Mouse (Mus musculus): ENCODE results near the gene D11Wsu47e.

DNA sequence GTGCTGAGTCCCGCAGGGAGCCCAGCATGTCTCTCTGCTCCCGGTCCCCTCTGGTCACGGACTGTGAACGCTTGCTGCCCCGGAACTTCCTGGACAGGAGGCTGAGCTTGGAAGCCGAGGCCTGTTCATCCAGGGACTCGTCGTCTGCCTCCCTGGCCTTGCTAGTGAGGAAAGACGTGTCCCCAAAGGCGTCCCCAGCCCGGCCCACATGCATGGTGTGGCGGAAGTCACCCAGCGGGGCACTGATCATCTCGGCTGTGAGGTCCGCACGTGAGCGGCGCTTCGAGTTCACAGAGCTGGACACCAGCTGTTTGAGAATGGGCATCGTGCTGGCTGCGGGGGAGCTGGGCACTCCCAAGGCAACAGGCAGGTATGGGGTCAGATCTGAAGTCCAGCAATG is 45.0 kb downstream of the D11Wsu47e start:
- TF ChIP-seq CTCF (IDR thresholded peaks at IDR 0.05) (no peak), EP300 (IDR thresholded peaks at IDR 0.05) (no peak)
